Mouse (Mus musculus): ENCODE measurements around the gene Arf4.
"Not testable (repeated sequence)": the region's sequence is repeated elsewhere in the genome, so short reads cannot be mapped to it uniquely, and the experiment has no call there.

Gene Arf4

DNA sequence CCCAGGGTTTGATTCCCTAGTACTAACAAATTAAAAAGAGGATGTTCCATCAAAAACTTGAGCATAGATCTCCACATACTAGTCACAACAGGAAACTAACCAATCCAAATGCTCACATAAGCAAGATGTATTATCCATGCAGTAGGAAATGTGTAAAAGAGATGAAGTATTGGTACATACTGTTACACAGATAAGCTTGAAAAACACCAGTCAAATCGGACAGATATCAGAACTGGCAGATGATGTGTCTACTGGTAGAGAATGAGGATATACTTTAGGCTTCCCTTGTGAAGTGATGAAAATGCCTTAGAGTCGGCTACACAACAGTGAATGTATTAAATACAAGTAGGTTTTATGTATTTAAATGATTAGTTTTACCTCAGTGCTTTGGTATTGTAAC lies 24.6 kb downstream of the Arf4 start:
- DNase-seq = no peak

DNA sequence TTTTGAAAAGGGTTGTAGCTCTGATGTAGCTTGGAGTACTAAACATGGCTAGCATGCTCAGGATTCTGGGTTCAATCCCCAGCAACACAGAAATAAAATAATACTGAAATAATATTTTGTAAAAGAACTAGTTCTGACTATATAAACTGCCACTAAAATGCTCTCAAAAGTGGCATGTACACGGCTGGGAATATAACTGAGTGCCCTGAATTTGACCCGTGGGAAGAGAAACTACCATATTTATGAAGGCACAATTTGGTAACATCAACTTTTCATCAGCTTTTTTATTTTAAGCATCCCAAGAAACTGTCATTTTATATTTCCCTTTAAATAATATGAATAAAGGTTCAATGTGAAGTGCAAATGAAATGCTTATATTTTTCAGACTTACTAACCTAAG lies 26.0 kb downstream of the Arf4 start:
- no peak for DNase-seq

DNA sequence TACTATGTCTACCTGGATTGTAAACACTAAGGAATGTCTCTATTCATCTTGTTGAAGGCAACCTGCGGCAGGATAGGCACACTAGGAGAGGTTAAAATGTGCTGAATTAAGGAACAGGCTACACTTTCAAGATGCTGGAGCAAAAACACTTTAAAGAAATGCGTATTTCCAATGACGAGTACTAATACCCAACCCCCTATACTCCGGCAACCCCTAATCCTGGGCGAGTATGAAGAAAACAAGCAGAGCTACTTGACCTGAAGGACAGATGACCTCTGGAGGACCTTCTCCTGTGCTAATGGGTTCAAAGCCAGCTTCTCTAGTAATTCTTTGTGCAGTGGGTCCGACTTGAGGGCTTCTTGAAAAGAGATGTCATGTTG lies 30.1 kb downstream of the Arf4 start:
- no peak for DNase-seq

DNA sequence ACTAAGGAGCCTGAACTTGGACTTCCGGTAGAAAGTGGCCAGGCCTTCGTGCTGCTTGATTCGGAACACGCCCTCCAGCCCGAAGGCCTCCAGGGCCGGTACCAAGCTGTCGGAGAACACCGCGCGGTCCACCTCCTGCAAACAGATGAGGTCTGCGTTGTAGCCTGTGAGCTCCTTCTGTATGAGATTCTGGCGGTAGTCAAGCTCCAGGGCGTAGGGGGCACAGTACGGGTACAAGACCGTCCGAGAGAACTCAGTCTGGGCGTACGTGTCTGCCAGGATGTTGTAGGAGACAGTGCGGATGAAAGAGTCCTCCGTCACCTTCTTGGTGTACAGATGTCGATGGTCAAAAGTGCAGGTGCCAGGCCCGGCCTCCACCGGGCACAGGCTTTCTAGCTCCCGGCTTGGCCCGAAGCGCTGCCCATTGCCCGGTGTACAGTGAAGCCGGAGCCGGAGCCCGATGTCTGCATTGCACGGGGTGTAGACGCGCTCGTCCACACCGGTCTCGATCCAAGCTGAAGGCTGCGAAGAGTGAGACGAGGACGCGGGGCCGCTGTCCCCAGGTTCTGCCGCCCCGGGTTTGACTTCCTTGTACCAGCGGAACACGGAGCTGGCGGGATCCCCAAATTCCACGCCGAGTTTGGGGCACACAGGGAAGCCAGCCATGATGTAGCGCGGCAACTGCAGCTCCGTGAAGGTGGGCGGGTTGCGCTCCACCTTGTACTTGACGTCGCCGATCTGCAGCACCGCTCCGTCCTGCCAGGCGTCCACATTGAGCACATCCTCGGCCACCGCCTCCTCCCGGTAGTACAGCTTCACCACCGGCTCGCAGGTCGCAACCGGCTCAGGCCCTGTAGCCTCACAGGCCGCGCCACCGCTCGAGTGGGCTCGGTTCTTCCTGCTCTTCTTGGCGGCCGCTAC lies 30.8 kb downstream of the Arf4 start:
- peak; percentile 26 for DNase-seq

DNA sequence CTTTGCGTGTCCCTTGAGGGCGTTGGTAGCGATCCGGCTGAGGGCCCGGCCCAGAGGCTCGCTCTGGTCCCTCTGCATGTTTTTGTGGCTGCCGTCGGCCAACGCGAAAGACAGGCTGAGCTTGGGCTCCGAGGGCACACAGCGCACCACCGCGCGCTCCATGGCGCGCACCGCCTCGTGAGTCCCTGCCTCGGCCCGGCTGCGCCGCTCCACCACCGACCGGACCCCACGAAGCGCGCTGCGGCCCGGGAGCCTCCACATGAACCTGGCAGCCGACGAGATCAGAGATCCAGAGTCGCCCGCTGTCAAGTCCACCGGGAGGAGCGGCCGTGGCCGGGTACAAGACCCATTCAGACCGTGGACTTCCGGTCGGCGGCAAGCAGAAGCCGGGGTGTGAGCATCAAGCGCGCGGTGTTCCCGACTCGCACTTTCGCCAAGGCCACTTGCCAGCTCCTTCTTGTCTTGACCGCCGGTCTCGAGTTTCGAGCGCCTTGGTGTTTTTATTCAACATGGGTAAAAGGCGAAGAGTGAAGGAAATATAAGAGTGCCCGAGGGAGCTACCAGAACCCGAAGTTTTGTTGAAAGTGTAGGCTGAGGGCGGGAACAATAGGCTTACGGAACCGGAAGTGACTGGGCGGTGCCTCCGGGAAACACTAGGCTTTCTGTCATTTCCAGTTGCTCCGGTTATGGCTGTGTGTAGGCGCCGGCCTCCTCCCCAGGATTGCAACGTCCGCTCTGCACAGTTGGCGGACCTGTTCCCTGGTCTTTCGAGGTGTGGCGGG lies 31.6 kb downstream of the Arf4 start, which contains the start of gene Pde12:
Pde12 (minus strand) TSS at position 592 of the 782 bp plus-strand sequence.
- DNase-seq = peak; percentile 94

DNA sequence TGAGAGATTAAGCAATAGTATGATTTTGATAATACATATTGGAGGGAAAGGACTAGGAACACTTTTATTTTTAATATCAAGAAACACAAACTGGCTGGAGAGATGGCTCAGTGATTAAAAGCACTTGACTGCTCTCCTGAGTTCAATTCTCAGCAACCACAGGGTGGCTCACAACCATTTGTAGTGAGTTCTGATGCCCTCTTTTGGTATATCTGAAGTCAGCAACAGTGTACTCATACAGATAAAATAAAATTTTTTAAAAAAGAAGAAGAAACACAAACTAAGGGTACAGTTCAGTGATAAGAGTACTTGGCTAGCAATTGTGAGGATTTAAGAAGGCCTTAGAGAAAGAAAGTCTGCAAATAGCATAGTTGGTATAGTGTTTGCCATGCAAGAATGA lies 33.1 kb downstream of the Arf4 start:
- no peak for DNase-seq

DNA sequence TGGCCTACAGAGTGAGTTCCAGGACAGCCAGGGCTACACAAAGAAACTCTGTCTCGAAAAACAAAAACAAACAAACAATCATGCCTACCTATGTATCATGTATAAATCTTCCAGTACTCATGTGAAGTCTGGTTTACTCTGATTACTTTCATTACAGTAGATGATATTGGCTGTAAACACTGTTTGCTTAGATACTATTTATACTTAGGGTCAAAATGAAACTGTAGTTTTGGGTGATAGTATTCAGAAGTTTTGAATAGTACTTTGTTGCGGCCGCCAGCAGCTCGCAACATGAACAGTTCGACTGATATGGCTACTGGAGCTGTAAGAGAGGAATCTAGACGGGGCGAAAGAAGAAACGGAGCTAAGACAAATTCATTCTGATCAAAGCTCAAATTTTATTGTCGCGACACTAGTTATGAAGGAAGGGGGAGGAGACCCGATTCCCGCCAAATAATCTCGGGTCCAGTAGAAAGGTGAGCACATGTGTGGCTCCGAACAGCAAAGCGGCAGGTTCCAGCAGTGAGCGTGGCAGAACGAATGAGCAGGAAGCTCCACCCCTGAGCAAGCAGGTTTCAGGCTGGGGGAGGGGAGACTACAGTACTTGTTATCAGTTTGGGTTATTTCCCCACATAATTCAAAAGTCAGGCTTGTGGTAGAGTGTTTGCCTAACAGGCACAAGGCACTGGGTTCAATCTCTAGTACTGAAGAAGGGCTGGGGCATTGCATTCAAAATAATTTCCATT lies 34.2 kb downstream of the Arf4 start:
- not testable (repeated sequence) for DNase-seq

DNA sequence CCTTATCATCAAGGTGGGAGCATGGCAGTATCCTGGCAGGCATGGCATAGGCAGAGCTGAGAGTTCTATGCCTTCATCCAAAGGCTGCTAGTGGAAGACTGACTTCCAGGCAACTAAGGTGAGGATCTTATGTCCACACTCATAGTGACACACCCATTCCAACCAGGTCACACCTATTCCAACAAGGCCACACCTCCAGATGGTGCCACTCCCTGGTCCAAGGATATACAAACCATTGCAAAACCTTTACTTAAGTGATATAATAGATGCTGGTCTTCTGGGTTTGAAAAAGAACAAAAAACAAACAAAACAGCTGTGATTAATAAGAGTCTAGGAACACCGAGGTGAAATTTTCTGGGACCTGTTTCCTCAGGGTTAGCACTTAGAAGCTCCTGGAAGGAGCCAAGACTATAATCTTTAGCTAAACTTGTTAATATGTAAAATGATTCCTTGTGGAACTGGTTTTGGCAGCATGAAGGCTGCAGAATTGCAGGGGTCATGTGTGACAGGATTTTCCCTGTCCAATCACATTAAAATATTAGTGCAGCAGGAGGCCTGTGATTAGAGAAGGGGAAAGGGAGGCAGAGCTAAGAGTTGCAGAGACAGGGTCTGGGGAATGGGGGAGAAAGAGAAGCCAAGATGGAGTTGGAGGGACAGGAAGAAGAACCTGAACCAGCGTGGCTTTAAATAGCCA lies 36.7 kb downstream of the Arf4 start:
- not testable (repeated sequence) for DNase-seq

DNA sequence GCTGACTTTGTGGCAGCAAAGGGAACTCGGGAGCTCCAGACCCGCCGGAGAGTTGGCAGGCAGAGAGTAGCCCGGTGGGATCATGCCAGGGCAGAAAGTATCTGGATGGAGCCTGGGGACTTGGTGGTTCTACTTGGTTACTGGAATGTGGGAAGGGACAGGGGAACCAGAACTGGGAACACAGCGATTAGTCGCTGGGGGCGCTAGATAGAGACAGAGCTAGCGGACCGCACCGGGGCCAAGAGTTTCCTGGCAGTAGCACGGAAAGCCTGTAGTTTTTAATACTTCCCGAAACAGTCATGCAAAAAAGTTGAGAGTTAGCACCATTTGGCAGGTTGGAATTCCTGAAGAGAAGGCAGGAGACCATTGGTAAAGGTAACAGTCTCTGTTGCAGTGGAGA lies 37.5 kb downstream of the Arf4 start:
- DNase-seq = peak; percentile 48

DNA sequence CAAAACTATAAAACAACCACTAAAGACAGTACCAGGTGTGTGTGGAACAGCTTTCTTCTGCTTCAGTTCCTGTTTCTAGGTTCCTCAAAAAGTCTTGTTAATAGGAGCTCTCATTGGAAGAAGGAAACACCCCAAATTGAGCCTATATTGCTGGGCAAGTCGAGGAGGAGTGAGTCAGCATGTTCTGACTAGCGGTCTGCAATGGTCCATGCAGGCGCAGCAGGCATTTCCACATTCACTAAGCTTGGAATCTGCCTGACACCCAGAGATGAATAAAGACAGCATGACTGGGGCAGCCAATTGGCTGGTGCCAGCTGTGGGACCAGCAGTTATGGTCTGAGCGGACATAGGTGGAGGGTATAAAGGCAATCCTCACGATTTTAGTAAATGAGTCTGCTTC lies 37.9 kb downstream of the Arf4 start:
- DNase-seq = no peak

DNA sequence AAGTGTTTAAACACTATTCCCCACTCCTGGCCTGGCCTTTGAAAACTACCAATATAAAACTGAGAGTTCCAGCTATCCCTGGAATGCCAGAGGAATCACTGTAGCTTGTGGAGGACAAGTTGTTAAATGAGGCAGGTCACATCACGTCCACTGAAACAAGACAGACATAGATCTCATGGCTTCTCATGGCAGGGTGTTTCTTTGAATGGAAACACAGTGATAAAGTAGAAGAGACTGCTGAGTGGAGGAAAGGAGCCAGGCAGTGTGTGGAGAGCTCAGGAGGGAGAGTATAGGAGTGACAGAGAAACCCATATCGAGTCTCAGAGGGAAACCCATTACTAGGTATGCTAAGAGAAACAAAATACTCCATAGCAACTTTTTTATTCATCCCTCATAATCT lies 52.9 kb downstream of the Arf4 start:
- DNase-seq = no peak

DNA sequence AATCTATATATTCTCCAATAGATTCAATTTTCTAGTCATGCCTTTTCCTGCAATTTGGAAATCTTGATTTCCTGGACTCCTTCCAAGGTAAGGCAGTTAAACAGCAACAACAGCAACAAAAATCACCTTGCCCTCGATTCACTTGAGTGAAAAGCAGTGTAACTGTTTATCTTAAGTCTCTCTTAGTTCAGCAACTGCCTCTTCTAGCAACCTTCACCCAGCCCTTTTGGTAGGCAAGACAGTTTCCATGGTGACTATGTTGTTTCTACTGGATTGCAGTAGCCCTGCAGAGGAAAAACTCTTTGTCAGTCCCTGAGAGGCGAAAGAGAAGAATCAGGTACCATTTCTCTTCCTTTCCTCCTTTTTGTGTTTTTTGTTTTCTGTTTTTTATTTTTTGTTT lies 53.5 kb downstream of the Arf4 start:
- DNase-seq = peak; percentile 14

DNA sequence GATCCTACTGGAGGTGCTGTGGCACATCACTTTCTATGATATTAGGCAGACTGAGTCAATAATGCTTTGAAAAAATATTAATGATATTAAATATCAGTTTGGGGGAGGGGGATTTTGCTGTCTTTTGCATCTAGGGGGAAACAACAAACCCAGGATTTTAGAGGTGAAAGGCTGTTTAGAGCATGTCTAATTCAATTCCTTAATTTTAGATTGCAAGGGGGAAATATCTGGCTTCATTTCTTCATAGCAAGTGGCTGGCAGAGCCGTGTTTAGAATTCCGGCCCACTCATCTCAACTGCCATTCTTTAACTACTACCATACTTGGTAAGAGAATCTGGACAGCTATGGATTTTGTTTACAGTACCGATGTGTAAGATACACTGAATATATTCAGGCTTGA lies 55.1 kb downstream of the Arf4 start, which contains the start of gene Dnah12:
Dnah12 (plus strand) TSS at position 301 of the 400 bp plus-strand sequence.
- DNase-seq = no peak

DNA sequence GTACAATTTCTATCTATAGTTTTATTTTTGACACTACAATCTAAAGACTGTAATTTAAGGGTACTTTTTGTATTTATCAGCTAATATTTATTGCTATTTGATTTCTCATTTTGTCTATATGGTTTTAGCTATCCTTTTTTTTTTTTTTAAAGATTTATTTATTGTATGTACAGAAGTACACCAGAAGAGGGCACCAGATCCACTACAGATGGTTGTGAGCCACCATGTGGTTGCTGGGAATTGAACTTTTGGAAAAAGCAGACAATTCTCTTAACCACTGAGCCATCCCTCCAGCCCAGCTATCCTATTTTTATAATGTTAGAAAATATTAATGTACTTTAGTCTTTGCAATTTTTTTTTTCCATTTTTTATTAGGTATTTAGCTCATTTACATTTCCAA lies 60.0 kb downstream of the Arf4 start:
- DNase-seq = no peak

DNA sequence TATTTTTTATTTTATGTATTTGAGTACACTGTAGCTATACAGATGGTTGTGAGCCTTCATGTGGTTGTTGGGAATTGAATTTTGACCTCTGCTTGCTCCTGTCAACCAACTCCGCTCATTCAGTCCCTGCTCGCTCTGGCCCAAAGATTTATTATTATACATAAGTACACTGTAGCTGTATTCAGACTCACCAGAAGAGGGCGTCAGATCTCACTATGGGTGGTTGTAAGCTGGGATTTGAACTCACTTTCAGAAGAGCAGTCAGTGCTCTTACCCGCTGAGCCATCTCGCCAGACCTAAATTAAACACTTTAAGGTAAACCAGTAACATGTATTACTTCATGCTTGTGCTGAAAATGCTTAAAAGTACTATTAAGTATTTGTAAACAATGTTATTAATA lies 67.4 kb downstream of the Arf4 start:
- DNase-seq = not testable (repeated sequence)

Data from lung, postnatal 36 days (tissue).